Mouse (Mus musculus): ENCODE measurements around the gene Btg3.

GRCm38 (mm10) chr16:78325972-78326848 lies 50.8 kb downstream of the Btg3 start:
- TF ChIP-seq GATA1 (IDR thresholded peaks at IDR 0.05; ENCODE audit: borderline replicate concordance, low read length) (no peak), FLI1 (IDR thresholded peaks at IDR 0.05; ENCODE audit: low read length) (no peak)
